Mouse (Mus musculus) gastrocnemius, postnatal 36 days (tissue): ENCODE measurements at regions not wholly inside any gene's neighbourhood (a gene's known extent, or its start where the extent isn't known, plus 50 kb on each side); places are given as distances from the start of the nearest gene placed in this dataset.

Experiments used
- DNase-seq, 2 experiments: peaks; one replicate each; pipeline ENCODE4 v3.0.0; 2022
- intact Hi-C: fragments of 180-260 bp; cut with DNase I; formaldehyde crosslinking; loops from one replicate; pipeline ENCODE4 v1.15.1; 2025

GRCm38 (mm10) chr8:128097601-128098000 lies 260.8 kb upstream of the Nrp1 start:
- DNase-seq, result no peak
- intact Hi-C loops, result no loop called here

- intact Hi-C loops, result no loop called here
- no peak for DNase-seq
Measured at GRCm38 (mm10) chr8:128103380-128103779, 255.0 kb upstream of the Nrp1 start.

- intact Hi-C loops, result no loop called here
- DNase-seq, result no peak
Measured at GRCm38 (mm10) chr8:128106569-128106968, 251.8 kb upstream of the Nrp1 start.

- DNase-seq, result no peak
- intact Hi-C loops, result no loop called here
Measured at GRCm38 (mm10) chr8:128107041-128107440, 251.4 kb upstream of the Nrp1 start.

GRCm38 (mm10) chr8:128109036-128109435 lies 249.4 kb upstream of the Nrp1 start:
- intact Hi-C loops, result no loop called here

GRCm38 (mm10) chr8:128111132-128111531 lies 247.3 kb upstream of the Nrp1 start:
- intact Hi-C loops, result no loop called here
- DNase-seq, result no peak

More at GRCm38 (mm10) chr8:128109036-128109435, 249.4 kb upstream of the Nrp1 start:
- no peak for DNase-seq

- no peak for DNase-seq
- intact Hi-C loops, result no loop called here
Measured at GRCm38 (mm10) chr8:128113116-128113515, 245.3 kb upstream of the Nrp1 start.

GRCm38 (mm10) chr8:128141290-128141966 lies 217.0 kb upstream of the Nrp1 start:
- no peak for DNase-seq
- intact Hi-C loops, result no loop called here

GRCm38 (mm10) chr8:128148351-128148942 lies 210.0 kb upstream of the Nrp1 start:
- DNase-seq, result no peak
- intact Hi-C loops, result no loop called here

DNA sequence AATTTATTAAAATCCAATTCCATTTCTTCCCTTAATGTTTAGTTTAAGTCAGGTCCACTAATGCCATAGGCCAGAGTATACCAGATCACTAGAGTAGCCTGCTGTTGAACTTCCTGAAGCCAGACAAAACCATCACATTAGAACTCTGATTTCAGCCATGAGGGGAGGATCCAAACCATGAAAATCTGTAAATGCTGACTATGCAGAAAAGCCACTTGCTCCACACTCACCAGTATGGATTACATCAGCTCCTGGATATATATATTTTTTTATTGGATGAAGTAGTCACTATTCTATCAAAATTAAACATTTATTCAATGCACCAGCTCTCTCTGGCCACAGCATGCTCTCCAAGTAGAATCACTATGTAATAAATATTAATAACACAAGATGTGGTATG lies 202.8 kb upstream of the Nrp1 start:
- intact Hi-C loops, result no loop called here
- no peak for DNase-seq

DNA sequence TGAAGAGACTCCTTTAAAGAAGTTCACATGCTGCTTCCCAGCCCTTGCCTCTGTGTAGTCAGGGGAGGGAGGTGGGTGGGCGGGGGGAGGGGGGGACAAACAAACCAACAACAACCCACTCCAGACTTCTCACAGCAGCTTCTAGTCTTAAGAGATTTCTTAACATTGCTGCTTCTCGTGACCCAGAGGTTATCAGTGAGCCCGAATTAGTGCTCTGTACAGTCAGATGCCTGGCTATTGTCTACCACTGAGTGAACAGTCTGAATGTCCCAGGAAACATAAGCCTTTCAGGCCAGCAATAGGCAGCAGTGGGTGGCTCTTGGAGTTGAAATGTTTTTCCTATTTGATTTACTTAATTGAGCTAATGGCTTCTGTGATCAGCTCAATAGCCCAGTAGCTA lies 202.2 kb upstream of the Nrp1 start:
- DNase-seq, result no peak
- intact Hi-C loops, result no loop called here

DNA sequence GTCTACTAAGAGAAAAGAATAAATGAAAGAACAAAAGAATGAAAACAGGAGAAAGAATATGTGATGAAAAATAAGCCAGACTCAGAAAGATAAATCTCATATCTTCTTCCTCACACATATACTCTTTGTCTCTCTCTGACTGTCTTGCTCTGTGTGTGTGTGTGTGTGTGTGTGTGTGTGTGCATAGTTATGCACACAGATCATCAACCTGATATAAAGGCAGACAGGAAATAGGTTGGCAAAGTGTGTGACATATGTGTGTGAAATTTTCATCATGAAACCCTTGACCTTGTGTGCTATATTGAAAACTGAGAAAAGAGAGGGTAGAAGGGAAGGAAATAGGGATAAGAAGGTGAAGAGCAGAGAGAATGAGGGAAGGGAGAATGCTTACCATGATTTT lies 195.5 kb upstream of the Nrp1 start:
- intact Hi-C loops, result no loop called here
- DNase-seq, result no peak

GRCm38 (mm10) chr8:128164976-128165375 lies 193.4 kb upstream of the Nrp1 start:
- intact Hi-C loops, result no loop called here
- DNase-seq, result no peak

DNA sequence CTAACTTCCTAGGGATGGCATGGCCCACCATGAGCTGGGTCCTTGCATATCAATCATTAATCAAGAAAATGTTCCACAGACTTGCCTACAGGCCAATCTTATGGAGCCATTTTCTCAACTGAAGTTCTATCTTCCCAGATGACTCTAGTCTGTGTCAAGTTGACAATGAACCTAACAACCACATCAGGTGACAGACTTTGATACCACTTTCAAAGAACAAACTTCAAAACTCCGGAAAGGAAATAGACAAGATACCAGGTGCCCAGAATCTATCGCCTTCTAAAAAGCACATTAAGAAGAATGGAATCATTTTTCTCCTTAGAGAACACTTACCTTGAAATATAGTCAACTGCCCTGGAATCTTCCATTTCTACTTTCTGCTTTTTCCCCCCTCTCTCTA lies 192.8 kb upstream of the Nrp1 start:
- DNase-seq, result no peak
- intact Hi-C loops, result no loop called here

DNA sequence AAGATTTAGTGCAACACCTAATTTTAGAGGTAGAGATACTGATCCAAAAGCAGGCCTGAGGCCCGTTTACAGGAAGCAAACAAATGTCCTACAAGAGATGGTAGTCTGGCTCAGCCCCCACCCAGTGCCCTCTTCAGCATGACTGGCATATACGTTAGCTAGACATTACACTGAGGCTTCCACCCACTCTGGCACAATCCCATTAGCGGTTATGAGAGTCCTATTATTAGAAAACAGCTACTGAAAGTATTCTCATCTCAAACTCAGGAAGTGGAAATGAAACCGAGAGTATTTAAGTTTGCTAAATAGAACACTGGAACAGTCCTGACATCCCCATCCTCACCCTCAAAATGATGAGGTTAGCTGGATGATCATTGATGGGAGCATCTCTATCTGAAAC lies 192.3 kb upstream of the Nrp1 start:
- no peak for DNase-seq
- intact Hi-C loops, result no loop called here

- DNase-seq, result no peak
- intact Hi-C loops, result no loop called here
Measured at GRCm38 (mm10) chr8:128168819-128169218, 189.6 kb upstream of the Nrp1 start.

- intact Hi-C loops, result no loop called here
Measured at GRCm38 (mm10) chr8:128171116-128171515, 187.3 kb upstream of the Nrp1 start.

DNA sequence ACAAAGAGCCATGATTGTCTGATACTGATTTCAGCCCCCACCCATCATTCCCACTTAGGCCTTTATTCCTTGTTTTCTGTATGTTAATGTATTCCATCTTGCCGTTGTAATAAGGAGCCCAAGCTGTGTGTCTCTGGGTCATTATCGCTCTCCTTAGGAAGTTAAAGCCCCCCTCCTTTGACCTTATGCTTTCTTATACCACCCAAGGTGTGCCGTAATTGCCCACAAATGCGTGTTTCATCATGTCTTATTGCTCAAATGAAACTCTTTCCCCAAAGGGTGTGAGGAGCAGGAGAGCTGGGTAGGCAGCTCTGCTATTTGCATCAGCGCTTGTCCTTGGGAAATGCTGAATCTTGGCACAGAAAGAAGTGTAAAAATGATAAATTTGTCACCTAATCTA lies 178.2 kb upstream of the Nrp1 start:
- intact Hi-C loops, result no loop called here
- DNase-seq, result no peak

More at GRCm38 (mm10) chr8:128171116-128171515, 187.3 kb upstream of the Nrp1 start:
- DNase-seq, result no peak

DNA sequence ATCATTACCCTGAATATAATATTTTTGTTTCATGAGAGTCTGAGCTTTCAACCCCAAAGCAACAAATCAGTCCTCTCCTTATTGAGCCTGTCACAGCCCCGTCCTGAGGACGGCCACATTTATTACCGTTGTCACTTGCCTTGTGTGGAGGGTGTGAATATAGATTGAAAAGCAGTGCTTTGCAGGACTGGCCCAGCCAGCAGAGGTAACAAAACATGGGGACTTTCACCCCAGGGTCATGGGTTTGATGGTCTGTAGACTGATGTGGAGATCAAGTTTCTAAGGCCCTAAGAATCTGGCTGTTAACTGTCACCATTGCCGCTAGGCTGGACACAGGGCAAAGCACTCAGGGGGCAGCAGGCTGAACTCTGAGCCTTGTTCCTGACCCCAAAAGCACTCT lies 175.3 kb upstream of the Nrp1 start:
- DNase-seq, result no peak
- intact Hi-C loops, result no loop called here

- intact Hi-C loops, result no loop called here
- no peak for DNase-seq
Measured at GRCm38 (mm10) chr8:128188321-128188720, 170.1 kb upstream of the Nrp1 start.

DNA sequence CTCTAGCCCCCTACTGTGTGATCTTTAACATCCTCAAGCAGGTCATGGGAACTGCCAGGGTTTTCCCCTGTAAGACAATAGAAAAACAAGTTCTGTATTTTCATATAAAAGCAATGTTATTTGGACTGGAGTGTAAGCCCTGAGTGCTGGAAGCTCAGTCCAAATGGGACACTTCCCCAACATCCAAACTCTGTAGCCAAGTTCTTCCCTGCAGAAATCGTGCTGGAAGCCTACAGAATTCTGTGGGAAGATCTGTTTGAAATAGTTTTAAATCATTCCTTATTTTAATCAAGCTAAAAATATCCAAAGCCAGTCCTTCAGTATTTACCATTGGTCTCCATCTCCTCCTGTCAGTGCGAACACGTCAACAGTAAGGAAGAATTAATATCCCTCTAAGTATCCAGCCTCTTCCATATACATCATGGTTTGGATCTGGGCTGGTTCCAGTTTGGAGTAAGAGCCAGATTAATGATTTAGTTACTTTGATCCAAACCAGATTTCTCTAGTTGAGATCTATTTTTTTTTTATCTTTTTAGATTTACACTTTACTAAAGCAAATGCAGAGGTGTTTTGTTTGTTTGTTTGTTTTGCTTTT lies 165.0 kb upstream of the Nrp1 start:
- no peak for DNase-seq
- intact Hi-C loops, result no loop called here

GRCm38 (mm10) chr8:128200815-128201214 lies 157.6 kb upstream of the Nrp1 start:
- intact Hi-C loops, result no loop called here
- DNase-seq, result no peak
